Mouse (Mus musculus): ENCODE results near the gene Ccdc88b.
"Not testable (repeated sequence)": the region's sequence is repeated elsewhere in the genome, so short reads cannot be mapped to it uniquely, and the experiment has no call there.

Ccdc88b gene

DNA sequence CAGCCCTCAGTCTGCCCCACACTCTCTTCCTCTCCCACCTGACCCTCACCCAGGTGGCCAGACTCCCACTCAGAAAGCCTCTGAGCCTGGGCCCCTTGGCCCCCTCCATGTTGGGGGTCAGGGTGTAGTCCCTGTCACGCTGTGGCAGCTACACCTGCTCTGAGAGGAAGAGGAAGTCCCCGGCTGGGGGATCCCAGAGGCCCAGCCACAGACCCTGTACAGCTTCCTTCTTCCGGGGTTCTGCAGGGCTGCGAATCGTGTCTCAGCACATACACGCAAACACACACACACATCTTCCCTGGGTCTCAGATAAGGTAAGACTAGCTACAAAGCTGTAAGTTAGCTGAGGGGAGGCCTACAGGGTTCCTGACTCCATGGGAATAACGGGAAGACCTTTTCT, at the start of gene Ccdc88b:
Gene Ccdc88b, minus strand, starts transcription at position 181 of the 400 bp plus-strand sequence.
- ChIA-PET CTCF (interaction anchor here in 3 of 4 experiments (0.5 to 0.6 kb wide), 3 partner anchors 20 to 398 kb away, joined by 3 read pairs; no protein-coding TSS in a partner anchor), POLR2A (interaction anchor here in 3 of 4 experiments (0.6 to 2.9 kb wide), 4 partner anchors 10 to 173 kb away, joined by 3 to 7 read pairs (median 4); no protein-coding TSS in a partner anchor)

DNA sequence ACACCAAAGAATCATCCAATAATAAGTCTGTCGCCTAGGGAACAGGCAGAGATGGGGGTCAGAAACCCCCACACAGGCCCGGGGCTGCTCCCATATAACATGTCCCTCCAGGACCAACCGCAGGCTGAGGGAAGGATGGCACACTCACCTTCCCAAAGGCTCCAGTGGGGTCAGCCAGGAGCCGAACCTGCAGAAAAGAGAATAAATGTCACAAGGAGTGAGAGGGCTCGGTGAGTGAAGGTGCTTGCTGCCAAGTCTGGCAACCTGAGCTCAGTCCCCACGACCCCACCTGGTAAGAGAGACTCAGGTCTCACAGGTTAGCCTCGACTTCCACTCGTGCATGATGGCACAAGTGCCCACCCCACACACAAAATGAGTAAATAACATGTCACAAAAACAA, 49.1 kb upstream of the Ccdc88b start:
- CTCF ChIA-PET, result no interaction called here
- POLR2A ChIA-PET, result interaction anchor here in 1 of 4 experiments (5.6 kb wide), 1 partner anchor 14 kb away, joined by 43 read pairs; the partner anchor contains the start of gene Esrra

- CTCF ChIA-PET, result interaction anchor here in 1 of 4 experiments (0.6 kb wide), 1 partner anchor 227 kb away, joined by 3 read pairs; no protein-coding TSS in a partner anchor
These were observed 48.2 kb upstream of the Ccdc88b start for GRCm38 (mm10) chr19:6906199-6906598.

DNA sequence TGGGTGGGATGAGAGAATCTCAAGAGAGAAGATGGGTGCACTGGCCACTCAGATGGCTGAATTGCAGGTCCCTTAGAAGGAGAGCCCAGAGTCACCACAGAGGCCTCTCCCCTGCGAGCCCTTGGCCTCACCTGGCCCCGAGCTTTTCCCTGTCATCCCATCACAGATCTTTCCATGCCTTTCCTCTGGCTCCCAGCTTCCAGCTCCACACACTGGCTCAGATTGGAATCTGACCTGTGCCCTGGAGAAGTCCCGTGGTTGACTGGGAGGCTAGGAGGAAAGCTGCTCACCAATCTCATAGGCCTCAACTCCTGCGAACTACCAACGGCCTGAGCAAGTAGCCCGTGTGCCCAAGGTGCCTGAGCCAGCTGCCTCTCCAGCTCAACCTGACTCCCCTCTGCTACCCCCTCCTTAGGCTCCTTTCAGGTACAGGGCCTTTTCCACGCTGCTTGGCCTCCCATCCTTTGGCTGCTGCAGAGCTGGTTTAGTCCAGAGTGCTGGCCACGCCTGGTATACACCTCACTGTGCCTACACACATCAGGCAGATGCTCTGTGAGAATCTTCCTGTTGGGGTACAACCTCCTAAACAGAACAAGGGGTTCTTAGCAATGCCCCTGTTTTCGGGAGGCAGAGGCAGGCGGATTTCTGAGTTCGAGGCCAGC, 47.6 kb upstream of the Ccdc88b start:
- CTCF ChIA-PET, result interaction anchor here in 1 of 4 experiments (0.6 kb wide), 1 partner anchor 227 kb away, joined by 3 read pairs; no protein-coding TSS in a partner anchor
- POLR2A ChIA-PET, result interaction anchor here in 2 of 4 experiments (0.6 to 1.1 kb wide), 3 partner anchors 17 to 635 kb away, joined by 3 to 7 read pairs (median 4); partner anchors contain the start of gene Stip1 (in 1 of the 2)

More at GRCm38 (mm10) chr19:6906199-6906598, 48.2 kb upstream of the Ccdc88b start:
- POLR2A ChIA-PET, result interaction anchor here in 2 of 4 experiments (0.6 kb wide), 2 partner anchors 134 to 635 kb away, joined by 4 to 7 read pairs; partner anchors contain the start of gene Stip1 (in 1 of the 2)

DNA sequence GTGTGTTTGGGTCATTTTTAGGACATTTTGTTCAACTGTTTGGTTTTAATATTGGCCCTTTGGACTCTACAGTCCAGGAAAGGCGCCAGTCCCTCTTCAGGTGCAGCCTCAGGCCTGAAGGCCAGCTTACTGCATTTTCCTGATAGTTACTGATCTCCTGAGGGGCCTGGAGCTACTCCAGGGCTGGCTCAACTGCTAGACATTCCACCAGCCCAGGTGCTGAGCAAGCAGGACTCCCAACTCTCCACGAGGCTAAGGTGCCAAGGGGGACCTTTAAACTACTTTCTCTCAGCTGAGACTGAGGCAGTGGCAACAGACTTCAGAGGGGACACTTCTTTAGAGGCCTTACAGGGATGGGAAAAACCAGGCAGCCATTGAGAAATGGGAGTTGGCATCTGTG, 46.8 kb upstream of the Ccdc88b start:
- POLR2A ChIA-PET, result interaction anchor here in 1 of 4 experiments (1.1 kb wide), 1 partner anchor 16 kb away, joined by 3 read pairs; no protein-coding TSS in a partner anchor
- CTCF ChIA-PET, result no interaction called here

- ChIA-PET POLR2A (no interaction called here), CTCF (no interaction called here)
These were observed 45.0 kb upstream of the Ccdc88b start for GRCm38 (mm10) chr19:6903031-6903430.

DNA sequence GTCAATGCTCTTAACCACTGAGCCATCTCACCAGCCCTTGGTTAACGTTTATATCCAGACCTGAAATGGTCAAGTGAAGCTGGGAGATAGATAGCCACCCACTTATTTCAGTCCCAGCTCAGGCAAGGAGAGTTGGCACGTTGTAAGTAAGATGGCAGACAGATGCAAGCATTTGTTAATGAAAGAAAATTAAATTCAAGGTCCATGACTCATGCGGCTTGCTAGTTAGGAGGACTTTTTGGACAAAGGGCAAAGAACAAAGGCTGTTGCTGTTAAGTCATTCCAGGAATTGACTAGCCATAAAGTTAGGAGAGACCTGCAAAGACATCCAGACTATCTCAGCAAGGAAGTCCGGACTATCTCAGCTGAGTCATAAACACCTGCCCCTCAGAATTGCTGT, 41.6 kb upstream of the Ccdc88b start:
- POLR2A ChIA-PET, result interaction anchor here in 1 of 4 experiments (1.2 to 1.8 kb wide), 2 partner anchors 22 to 76 kb away, joined by 3 to 4 read pairs; partner anchors contain the start of genes Esrra and Plcb3
- CTCF ChIA-PET, result interaction anchor here in 1 of 4 experiments (0.6 kb wide), 1 partner anchor 805 kb away, joined by 5 read pairs; no protein-coding TSS in a partner anchor

DNA sequence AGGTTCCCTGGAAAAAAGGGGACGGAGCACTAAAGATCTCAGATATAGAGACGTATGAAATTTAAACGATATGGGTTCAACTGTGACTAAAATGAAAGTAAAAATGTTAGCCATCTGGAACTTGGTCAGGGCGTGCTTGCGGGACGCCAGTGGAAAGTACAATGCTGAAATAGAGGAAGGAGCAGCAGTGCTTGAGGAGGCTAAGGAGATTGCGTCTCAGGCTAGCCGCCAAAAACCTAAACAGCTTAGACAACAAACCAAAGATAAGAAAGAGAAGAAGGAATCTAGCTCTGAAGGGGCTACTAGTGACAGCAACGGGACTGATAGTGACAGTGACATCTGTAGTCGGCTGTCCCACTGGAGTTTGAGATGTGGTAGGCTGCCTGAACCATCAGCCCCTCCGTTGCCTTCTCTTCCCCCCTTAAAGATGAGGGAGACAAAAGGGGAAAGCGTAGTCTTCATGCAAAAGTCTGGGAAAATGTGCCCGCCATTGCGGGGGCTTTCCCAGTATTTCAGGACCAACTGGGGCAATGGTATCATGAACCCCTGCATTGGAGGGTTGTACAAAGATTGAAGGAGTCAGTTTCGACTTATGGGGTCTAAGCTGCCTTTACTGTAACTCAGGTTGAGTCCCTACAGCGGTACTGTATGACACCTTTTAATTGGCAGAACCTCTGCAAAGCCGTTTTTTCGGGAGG, 37.7 kb upstream of the Ccdc88b start:
- CTCF ChIA-PET, POLR2A ChIA-PET: not testable (repeated sequence)

DNA sequence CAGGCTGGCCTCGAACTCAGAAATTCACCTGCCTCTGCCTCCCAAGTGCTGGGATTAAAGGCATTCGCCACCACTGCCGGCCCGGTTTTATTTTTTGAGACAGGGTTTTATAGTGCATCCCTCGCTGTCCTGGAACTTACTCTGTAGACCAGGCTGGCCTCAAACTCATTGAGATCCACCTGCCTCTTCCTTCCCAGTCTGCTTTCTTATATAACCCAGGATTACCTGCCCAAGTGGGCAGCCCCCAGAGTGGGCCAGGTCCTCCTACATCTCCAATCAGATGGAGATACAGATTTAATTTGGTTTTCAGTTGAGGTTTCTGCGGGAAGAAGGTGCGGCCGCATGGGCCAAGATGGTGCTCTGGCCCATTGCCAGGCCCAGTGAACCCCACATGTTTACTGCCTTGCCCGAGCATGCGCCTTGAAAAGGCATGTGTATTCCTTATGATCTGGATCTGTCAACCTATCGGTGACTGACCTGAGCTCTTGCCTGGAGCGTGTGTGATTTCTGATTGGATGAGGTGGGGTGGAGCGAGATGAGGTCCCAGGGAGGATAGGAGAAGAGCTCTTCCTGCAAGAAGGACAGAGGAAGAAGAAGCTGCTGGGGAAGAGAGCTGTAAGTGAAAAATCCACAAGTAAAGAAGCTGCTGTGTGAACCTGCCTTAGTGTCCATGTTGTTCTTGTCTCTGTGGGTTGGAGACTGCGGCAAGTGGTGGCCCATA, 35.9 kb upstream of the Ccdc88b start:
- CTCF ChIA-PET, result no interaction called here
- POLR2A ChIA-PET, result interaction anchor here in 2 of 4 experiments (0.6 to 1.1 kb wide), 10 partner anchors 9 to 918 kb away, joined by 3 to 6 read pairs (median 4); partner anchors contain the start of genes Trmt112 (in 2 of the 2), Bad (in 1 of the 2) and Esrra (in 1 of the 2)

DNA sequence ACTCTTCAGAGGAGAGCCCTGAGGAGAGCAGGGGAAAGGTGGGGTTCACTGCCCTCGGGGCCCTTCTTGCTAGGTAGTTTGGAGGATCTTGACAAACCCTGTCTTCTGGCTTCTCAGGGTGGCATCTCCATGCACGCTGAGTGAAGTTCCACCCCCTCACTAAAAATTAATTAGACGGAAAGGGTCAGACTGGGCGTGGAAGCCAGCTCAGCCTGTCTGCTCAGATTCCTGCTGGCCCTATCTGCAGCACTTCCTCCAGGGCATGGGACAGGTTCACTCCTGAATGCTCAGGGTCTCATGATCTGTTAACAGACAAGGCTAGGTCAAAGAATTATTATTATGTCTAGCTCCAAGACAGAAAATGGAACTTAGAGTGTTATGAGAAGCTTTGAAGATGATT, 34.5 kb upstream of the Ccdc88b start:
- POLR2A ChIA-PET, result no interaction called here
- CTCF ChIA-PET, result no interaction called here

- ChIA-PET POLR2A (interaction anchor here in 2 of 4 experiments (0.7 to 1.2 kb wide), 3 partner anchors 63 to 119 kb away, joined by 3 to 11 read pairs (median 3); partner anchors contain the start of gene Gpr137 (in 1 of the 2)), CTCF (interaction anchor here (0.6 to 1.5 kb wide), 8 partner anchors 8 to 194 kb away, joined by 3 to 8 read pairs (median 3); partner anchors contain the start of gene Ccdc88b (in 1 of the 4))
These were observed 20.0 kb upstream of the Ccdc88b start for GRCm38 (mm10) chr19:6877965-6878364.

DNA sequence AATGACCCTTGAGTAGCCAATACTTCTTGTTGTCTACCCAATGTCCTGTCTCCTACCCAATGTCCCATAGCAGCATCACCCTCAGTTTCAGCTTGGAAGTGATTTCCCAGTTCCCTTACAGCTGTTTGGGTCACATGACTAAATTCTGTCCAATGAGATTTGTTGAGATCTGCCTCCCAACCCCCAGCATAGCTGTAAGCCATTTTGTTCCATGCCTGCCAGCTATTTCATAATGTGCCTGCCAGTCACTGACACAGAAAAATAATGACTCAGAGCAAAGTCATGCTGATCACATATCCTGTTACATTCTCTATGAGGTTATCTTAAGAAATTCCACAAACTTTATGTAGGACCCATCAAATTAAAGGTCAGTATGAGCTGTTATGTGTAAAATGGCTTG, 18.8 kb upstream of the Ccdc88b start:
- ChIA-PET POLR2A (no interaction called here), CTCF (no interaction called here)

GRCm38 (mm10) chr19:6875834-6876233, 17.8 kb upstream of the Ccdc88b start:
- CTCF ChIA-PET, result no interaction called here

GRCm38 (mm10) chr19:6874257-6874656, 16.2 kb upstream of the Ccdc88b start:
- ChIA-PET CTCF (interaction anchor here in 3 of 4 experiments (0.5 to 1.5 kb wide), 4 partner anchors 18 to 382 kb away, joined by 3 to 7 read pairs (median 4); no protein-coding TSS in a partner anchor), POLR2A (interaction anchor here in 3 of 4 experiments (0.6 to 1.8 kb wide), 7 partner anchors 9 to 509 kb away, joined by 3 to 5 read pairs (median 4); partner anchors contain the start of gene Stip1 (in 1 of the 3))

More at GRCm38 (mm10) chr19:6875834-6876233, 17.8 kb upstream of the Ccdc88b start:
- POLR2A ChIA-PET, result interaction anchor here in 3 of 4 experiments (0.6 to 1.8 kb wide), 4 partner anchors 10 to 478 kb away, joined by 3 to 4 read pairs (median 4); partner anchors contain the start of genes Prdx5 (in 1 of the 3) and Trmt112 (in 1 of the 3)

DNA sequence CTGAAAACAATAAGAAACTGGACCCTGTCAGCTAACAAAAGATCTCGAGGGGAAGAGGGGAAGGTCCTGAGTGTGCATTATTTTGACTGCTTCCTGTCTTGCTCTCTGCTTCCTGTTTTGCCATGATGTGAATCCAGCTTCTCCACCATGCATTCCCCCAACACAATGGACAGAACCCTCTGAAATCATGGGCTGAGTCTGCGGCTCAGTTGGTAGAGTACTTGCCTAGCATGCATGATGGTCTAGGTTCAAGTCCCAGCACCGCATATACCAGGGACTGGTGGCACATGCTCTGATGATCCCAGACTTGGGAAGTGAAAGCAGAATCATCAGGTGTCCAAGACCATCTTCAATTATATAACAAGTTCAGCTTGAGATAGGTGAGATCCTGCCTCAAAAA, 14.7 kb upstream of the Ccdc88b start:
- ChIA-PET POLR2A (interaction anchor here in 3 of 4 experiments (1.0 to 1.3 kb wide), 4 partner anchors 55 to 227 kb away, joined by 3 to 4 read pairs (median 4); no protein-coding TSS in a partner anchor), CTCF (interaction anchor here in 1 of 4 experiments (1.4 kb wide), 1 partner anchor 381 kb away, joined by 4 read pairs; no protein-coding TSS in a partner anchor)

- ChIA-PET CTCF (interaction anchor here (0.5 to 1.5 kb wide), 27 partner anchors 11 to 1299 kb away, joined by 3 to 8 read pairs (median 4); partner anchors contain the start of genes Esrra (in 2 of the 4), Bad (in 1 of the 4) and Gpr137 (in 1 of the 4)), POLR2A (interaction anchor here (0.6 to 1.4 kb wide), 13 partner anchors 10 to 226 kb away, joined by 3 to 6 read pairs (median 3); partner anchors contain the start of genes Trmt112 (in 2 of the 4) and Prdx5 (in 1 of the 4))
These were observed 13.7 kb upstream of the Ccdc88b start for GRCm38 (mm10) chr19:6871574-6872271.

GRCm38 (mm10) chr19:6869355-6869754, 11.3 kb upstream of the Ccdc88b start:
- POLR2A ChIA-PET, result interaction anchor here in 3 of 4 experiments (0.5 to 1.7 kb wide), 6 partner anchors 13 to 531 kb away, joined by 3 to 7 read pairs (median 3); no protein-coding TSS in a partner anchor
- CTCF ChIA-PET, result interaction anchor here in 2 of 4 experiments (0.7 to 1.1 kb wide), 3 partner anchors 9 to 51 kb away, joined by 3 to 5 read pairs (median 5); no protein-coding TSS in a partner anchor
